Mouse (Mus musculus): ENCODE results near the gene Pakap.
A peak's percentile ranks its signal among the peaks of the same experiment; 100 is the strongest.

The Pakap gene

GRCm38 (mm10) chr4:57625756-57626155, 57.8 kb downstream of the Pakap start:
- no peak for DNase-seq (ENCODE audit: low read depth)

GRCm38 (mm10) chr4:57626921-57627320, 58.9 kb downstream of the Pakap start:
- DNase-seq (ENCODE audit: low read depth) = no peak

GRCm38 (mm10) chr4:57632386-57632785, 64.4 kb downstream of the Pakap start:
- no peak for DNase-seq (ENCODE audit: low read depth)

GRCm38 (mm10) chr4:57633052-57633451, 65.1 kb downstream of the Pakap start:
- DNase-seq (ENCODE audit: low read depth) = no peak

- no peak for DNase-seq (ENCODE audit: low read depth)
These were observed 67.0 kb downstream of the Pakap start for GRCm38 (mm10) chr4:57634956-57635355.

- DNase-seq (ENCODE audit: low read depth) = no peak
These were observed 69.0 kb downstream of the Pakap start for GRCm38 (mm10) chr4:57636782-57637482.

GRCm38 (mm10) chr4:57637636-57638386, 69.8 kb downstream of the Pakap start:
- peak; percentile 17 for DNase-seq (ENCODE audit: low read depth)

- no peak for DNase-seq (ENCODE audit: low read depth)
These were observed 71.0 kb downstream of the Pakap start for GRCm38 (mm10) chr4:57638941-57639340.

GRCm38 (mm10) chr4:57640222-57640621, 72.2 kb downstream of the Pakap start:
- peak; percentile 83 for DNase-seq (ENCODE audit: low read depth)

GRCm38 (mm10) chr4:57640971-57641370, 73.0 kb downstream of the Pakap start:
- no peak for DNase-seq (ENCODE audit: low read depth)

GRCm38 (mm10) chr4:57650994-57651393, 83.0 kb downstream of the Pakap start:
- no peak for DNase-seq (ENCODE audit: low read depth)

- no peak for DNase-seq (ENCODE audit: low read depth)
These were observed 83.6 kb downstream of the Pakap start for GRCm38 (mm10) chr4:57651547-57651946.

GRCm38 (mm10) chr4:57652185-57652904, 84.4 kb downstream of the Pakap start:
- no peak for DNase-seq (ENCODE audit: low read depth)

GRCm38 (mm10) chr4:57655966-57656365, 88.0 kb downstream of the Pakap start:
- DNase-seq (ENCODE audit: low read depth) = peak; percentile 37

- peak; percentile 47 for DNase-seq (ENCODE audit: low read depth)
These were observed 88.4 kb downstream of the Pakap start for GRCm38 (mm10) chr4:57656388-57656787.

- peak; percentile 50 for DNase-seq (ENCODE audit: low read depth)
These were observed 88.9 kb downstream of the Pakap start for GRCm38 (mm10) chr4:57656861-57657260.

GRCm38 (mm10) chr4:57660470-57660869, 92.5 kb downstream of the Pakap start:
- DNase-seq (ENCODE audit: low read depth) = no peak

- no peak for DNase-seq (ENCODE audit: low read depth)
These were observed 98.1 kb downstream of the Pakap start for GRCm38 (mm10) chr4:57666101-57666500.

- no peak for DNase-seq (ENCODE audit: low read depth)
These were observed 103.0 kb downstream of the Pakap start for GRCm38 (mm10) chr4:57670813-57671469.

- no peak for DNase-seq (ENCODE audit: low read depth)
These were observed 104.6 kb downstream of the Pakap start for GRCm38 (mm10) chr4:57672541-57672940.

- peak; percentile 92 for DNase-seq (ENCODE audit: low read depth)
These were observed 105.3 kb downstream of the Pakap start for GRCm38 (mm10) chr4:57672996-57673906.
